Mouse (Mus musculus) spleen, adult 2 months (tissue): ENCODE results near the gene Kctd15. TPM values are rescaled to one million over a fixed set of nuclear protein-coding genes. Genes with fewer than 3 reads are reported as not detected.

Experiments
- DNase-seq, 2 experiments: peaks; one replicate each; pipeline versions ENCODE4 v3.0.0 to v3.0.0-alpha.2; 2012 to 2021; ENCODE audit warnings: low spot score in 2 of 2, low read depth in 1 of 2
- H3K27ac ChIP-seq: fragments of 200-500 bp; 2 replicates; pipeline ENCODE4 v1.5.1; 2012; ENCODE audit warnings: low read length, inconsistent platforms; ENCODE audit not compliant: insufficient read depth
- H3K27me3 ChIP-seq: fragments of 200-500 bp; 2 replicates; pipeline ENCODE4 v1.6.1; 2012; ENCODE audit warnings: mild to moderate bottlenecking, moderate library complexity, low read length, inconsistent platforms; ENCODE audit not compliant: control insufficient read depth, insufficient read depth
- H3K36me3 ChIP-seq: fragments of 200-500 bp; 2 replicates; pipeline ENCODE4 v1.6.1; 2012; ENCODE audit warnings: mild to moderate bottlenecking, low read length, inconsistent platforms; ENCODE audit not compliant: control insufficient read depth, insufficient read depth
- H3K4me1 ChIP-seq: fragments of 200-500 bp; 2 replicates; pipeline ENCODE4 v1.6.1; 2011; ENCODE audit warnings: inconsistent platforms; ENCODE audit not compliant: control insufficient read depth, insufficient read depth, insufficient read length
- H3K4me3 ChIP-seq: fragments of 200-500 bp; 2 replicates; pipeline ENCODE4 v1.5.1; 2011; ENCODE audit warnings: mild to moderate bottlenecking, inconsistent platforms; ENCODE audit not compliant: insufficient read depth, insufficient read length; ENCODE audit errors: extremely low read depth
- CTCF ChIP-seq: fragments of 200-500 bp; IDR thresholded peaks from 2 replicates; pipeline ENCODE4 v1.5.1; 2011; ENCODE audit warnings: mild to moderate bottlenecking, inconsistent platforms; ENCODE audit not compliant: insufficient read depth, insufficient read length, insufficient replicate concordance; ENCODE audit errors: extremely low read depth
- POLR2A ChIP-seq: fragments of 200-500 bp; IDR thresholded peaks from 2 replicates; pipeline ENCODE4 v1.6.1; 2011; ENCODE audit warnings: low read depth, low read length, inconsistent platforms
- WGBS: fragments of 180-500 bp; shearing (Covaris S2); methylation state at CpG from one replicate; pipeline ENCODE4 v1.1.7; 2018; 5-methylcytosine and 5-hydroxymethylcytosine counted together
- polyA plus RNA-seq: library from polyadenylated mRNA; depleted of rRNA; stranded (reverse); fragments of >200 nt; gene quantifications from 2 replicates; pipeline ENCODE4 v1.2.3, GENCODE M21; 2012

The Kctd15 gene
- polyA plus RNA-seq, 1 experiment, result 7.4 TPM

GRCm38 (mm10) chr7:34610445-34610844, 46.1 kb downstream of the Kctd15 start:
- Histone ChIP-seq H3K36me3 (no peaks in the 10 kb centered on the region), H3K4me1 (no peaks in the 10 kb centered on the region), H3K4me3 (no peak overlapping the region), H3K27ac (no peak overlapping the region), H3K27me3 (no peaks in the 10 kb centered on the region)
- WGBS, result 64% methylated on average over 6 of the region's 6 CpGs
- TF ChIP-seq CTCF, result no peak
- TF ChIP-seq POLR2A, result no peak
- no peak for DNase-seq

GRCm38 (mm10) chr7:34607334-34607970, 49.1 kb downstream of the Kctd15 start:
- no peak overlapping the region for H3K4me3 ChIP-seq
- TF ChIP-seq CTCF (no peak), POLR2A (no peak)
- WGBS, result 73% methylated on average over 5 of the region's 5 CpGs

GRCm38 (mm10) chr7:34606729-34607128, 49.8 kb downstream of the Kctd15 start:
- no peak for DNase-seq
- WGBS, result 62% methylated on average over 11 of the region's 11 CpGs
- TF ChIP-seq POLR2A (no peak), CTCF (no peak)

More at GRCm38 (mm10) chr7:34607334-34607970, 49.1 kb downstream of the Kctd15 start:
- DNase-seq, result no peak
- no peaks in the 10 kb centered on the region for H3K27me3 ChIP-seq
- H3K36me3 ChIP-seq, result no peaks in the 10 kb centered on the region
- no peak overlapping the region for H3K27ac ChIP-seq
- H3K4me1 ChIP-seq, result no peaks in the 10 kb centered on the region

DNA sequence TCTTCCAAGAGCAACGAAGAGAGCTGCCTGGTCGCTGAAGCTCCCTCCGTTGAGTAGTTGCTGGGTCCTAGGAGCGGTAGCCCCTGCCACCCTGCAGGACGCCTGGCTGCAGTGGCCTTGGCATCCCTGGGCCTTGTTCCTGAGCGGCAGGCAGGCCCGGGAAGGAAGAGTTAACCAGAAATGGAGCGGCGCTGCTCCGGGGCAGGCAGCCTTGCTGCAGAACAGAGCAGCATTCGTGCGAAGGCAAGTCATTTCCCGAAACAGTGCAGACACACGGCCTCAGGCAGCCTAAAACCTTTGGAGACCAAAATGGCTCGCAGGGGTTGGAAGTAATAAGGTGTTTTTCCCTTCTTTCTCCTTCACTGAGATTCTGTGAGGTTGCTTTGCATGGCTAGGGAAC, 50.5 kb downstream of the Kctd15 start:
- no peaks in the 10 kb centered on the region for H3K4me1 ChIP-seq
- TF ChIP-seq POLR2A (no peak), CTCF (no peak)

More at GRCm38 (mm10) chr7:34606729-34607128, 49.8 kb downstream of the Kctd15 start:
- no peak overlapping the region for H3K27ac ChIP-seq
- H3K4me3 ChIP-seq, result no peak overlapping the region
- no peaks in the 10 kb centered on the region for H3K4me1 ChIP-seq
- no peaks in the 10 kb centered on the region for H3K27me3 ChIP-seq
- no peaks in the 10 kb centered on the region for H3K36me3 ChIP-seq

DNA sequence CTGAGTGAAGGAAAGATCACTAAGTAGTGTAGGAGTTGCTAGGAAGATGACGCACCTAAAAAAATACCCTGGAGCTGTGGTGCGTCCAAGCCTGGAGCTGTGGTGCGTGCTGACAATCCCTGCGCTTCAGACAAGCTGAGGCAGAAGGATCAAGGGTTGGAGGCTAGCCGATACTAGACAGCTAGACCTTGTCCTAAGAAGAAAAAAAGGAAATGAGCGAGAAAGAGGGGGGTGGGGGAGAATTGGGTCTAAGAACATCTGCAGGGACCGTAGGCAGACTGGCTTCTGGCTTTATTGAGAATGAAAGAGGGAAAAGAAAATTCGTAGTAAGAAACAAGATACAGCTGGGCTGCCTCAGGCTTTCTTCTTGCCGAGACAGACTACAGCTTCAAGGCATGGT, 58.0 kb downstream of the Kctd15 start:
- no peaks in the 10 kb centered on the region for H3K4me1 ChIP-seq
- TF ChIP-seq POLR2A (no peak), CTCF (no peak)
- H3K27me3 ChIP-seq, result no peaks in the 10 kb centered on the region
- H3K4me3 ChIP-seq, result no peak overlapping the region
- H3K36me3 ChIP-seq, result no peaks in the 10 kb centered on the region
- 62% methylated on average over 9 of the region's 9 CpGs for WGBS
- no peak overlapping the region for H3K27ac ChIP-seq
- no peak for DNase-seq

More for the DNA sequence above, 50.5 kb downstream of the Kctd15 start:
- 44% methylated on average over 15 of the region's 15 CpGs for WGBS
- no peak overlapping the region for H3K4me3 ChIP-seq
- H3K27ac ChIP-seq, result no peak overlapping the region
- DNase-seq, result no peak
- no peaks in the 10 kb centered on the region for H3K36me3 ChIP-seq
- no peaks in the 10 kb centered on the region for H3K27me3 ChIP-seq

DNA sequence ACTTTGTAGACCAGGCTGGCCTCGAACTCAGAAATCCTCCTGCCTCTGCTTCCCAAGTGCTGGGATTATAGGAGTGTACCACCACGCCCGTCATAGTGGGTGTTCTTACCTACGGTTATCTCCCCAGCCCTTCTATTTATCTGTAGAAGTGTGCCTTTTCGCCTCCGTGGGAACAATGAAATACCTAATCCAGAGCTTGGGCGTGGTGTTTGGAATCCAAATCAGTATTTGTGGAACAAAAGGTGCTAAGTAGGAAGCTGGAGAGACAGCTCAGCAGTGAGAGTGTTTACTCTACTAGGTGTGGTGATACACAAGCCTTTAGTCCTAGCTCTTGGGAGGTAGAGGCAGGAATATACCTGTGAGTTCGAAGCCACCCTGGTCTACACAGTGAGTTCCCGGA, 58.5 kb downstream of the Kctd15 start:
- Histone ChIP-seq H3K27ac (no peak overlapping the region), H3K27me3 (no peaks in the 10 kb centered on the region), H3K36me3 (no peaks in the 10 kb centered on the region), H3K4me3 (no peak overlapping the region), H3K4me1 (no peaks in the 10 kb centered on the region)
- no peak for TF ChIP-seq POLR2A
- TF ChIP-seq CTCF, result no peak
- no peak for DNase-seq
- WGBS, result 86% methylated on average over 9 of the region's 9 CpGs

DNA sequence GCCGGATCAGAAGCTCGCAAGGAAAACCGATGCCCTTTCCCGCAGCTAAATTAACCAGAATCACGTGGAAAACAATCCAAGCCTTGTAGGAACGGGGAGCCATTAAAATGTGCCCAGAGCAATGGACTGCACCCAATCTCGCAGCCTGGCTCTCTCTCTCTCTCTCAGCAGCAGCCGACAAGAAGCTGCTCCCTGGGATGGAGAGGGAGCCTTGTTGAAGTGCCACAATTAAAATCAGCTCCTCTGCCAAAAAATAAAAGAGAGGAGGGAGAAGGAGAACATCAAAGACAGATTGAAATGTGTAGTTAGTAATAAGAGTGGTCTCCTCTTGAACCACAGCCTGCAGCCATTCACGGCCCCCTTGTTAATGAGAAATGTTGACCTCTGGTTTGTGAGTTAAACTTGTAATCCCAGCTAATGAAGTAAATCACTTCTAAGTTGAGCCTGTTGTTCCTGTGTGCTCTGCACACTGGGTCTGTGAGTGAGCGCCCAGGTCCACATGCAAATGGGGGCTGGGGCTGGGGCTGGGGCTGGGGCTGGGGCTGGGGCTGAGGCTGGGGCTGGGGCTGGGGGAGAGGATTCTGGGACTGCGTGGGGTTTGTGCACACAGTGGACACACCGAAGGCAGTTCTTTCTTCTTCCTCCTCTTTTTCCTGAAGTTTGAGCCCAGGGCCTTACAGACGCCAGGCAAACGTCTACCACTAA, 59.8 kb downstream of the Kctd15 start:
- WGBS, result 77% methylated on average over 14 of the region's 14 CpGs
- DNase-seq, result no peak
- Histone ChIP-seq H3K4me1 (no peaks in the 10 kb centered on the region), H3K27ac (no peak overlapping the region), H3K4me3 (no peak overlapping the region), H3K27me3 (no peaks in the 10 kb centered on the region), H3K36me3 (no peaks in the 10 kb centered on the region)
- TF ChIP-seq CTCF (no peak), POLR2A (no peak)
